Mouse (Mus musculus) monocyte, adult 5-6 weeks (primary cell): Measurements from ENCODE around the gene Plagl2. TPM values are rescaled to one million over a fixed set of nuclear protein-coding genes. Genes with fewer than 3 reads are reported as not detected.

ENCODE experiments used
- ATAC-seq: fragments of 153-309, 156-312 bp; replicated peaks from 2 replicates; pipeline ENCODE4 v1.8.0; 2017; ENCODE audit warnings: mild to moderate bottlenecking; ENCODE audit not compliant: low TSS enrichment, insufficient number of reproducible peaks, severe bottlenecking, poor library complexity, low FRiP score
- total RNA-seq: library from RNA; stranded (forward); fragments of 200-1000, 200-491, 200-594 nt; gene quantifications from 3 replicates; pipeline ENCODE4 v1.2.3, GENCODE M21; 2017

The Plagl2 gene
- total RNA-seq, 1 experiment from 2014 or later, result 11.5 TPM

DNA sequence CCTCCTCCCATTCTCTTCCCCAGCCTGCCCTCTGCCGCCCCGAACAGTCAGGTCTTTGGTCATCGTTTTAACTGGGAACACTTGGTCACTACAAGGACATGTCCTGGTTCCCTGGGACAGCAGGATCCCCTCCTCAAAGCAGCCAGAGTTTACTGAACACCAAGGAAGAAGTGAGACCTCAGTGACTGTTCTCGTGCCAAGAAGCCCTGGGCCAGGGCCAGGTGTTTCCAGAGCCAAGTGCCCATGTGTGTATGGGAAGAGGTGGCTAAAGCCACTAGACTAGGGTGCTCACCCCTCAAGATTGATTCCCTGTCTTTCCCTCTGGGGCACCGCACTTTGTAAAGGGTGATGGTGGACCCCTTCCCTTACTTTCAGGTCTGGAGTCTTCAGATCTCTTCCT lies 31.9 kb downstream of the Plagl2 start:
- ATAC-seq, result no peak

DNA sequence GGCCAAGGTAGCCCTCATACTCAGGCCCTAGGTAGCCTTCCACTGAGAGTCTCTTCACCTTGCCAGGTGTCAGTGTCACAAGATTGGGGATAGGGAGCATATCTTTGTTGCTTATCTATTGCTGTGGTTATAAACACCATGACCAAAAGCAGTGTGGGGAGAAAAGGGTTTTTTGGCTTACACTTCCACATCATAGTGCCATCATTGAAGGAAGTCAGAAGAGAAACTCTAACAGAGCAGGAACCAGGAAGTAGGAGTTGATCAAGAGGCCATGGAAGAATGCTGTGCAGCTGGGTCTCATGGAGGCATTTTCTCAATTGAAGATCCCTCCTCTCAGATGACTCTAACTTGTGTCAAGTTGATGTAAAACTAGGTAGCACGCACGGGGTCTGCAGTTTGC lies 33.1 kb downstream of the Plagl2 start:
- ATAC-seq, result no peak

DNA sequence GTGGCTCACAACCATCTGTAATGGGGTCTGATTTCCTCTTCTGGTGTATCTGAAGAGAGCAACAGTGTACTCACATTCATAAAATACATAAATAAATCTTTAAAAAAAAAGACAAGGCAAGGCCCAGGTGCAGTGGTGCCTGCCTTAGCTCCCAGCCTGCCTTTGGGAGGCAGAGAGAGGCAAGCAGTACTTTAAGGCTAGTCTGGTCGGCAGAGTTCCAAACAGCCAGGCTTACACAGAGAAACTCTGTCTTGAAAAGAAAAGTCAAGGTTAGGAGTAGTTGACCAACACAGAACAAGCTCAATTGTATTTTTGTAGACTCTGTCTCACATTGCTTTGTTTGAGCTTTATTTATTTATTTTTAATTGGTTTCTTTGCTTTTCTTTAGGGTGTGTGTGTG lies 38.5 kb downstream of the Plagl2 start:
- no peak for ATAC-seq

DNA sequence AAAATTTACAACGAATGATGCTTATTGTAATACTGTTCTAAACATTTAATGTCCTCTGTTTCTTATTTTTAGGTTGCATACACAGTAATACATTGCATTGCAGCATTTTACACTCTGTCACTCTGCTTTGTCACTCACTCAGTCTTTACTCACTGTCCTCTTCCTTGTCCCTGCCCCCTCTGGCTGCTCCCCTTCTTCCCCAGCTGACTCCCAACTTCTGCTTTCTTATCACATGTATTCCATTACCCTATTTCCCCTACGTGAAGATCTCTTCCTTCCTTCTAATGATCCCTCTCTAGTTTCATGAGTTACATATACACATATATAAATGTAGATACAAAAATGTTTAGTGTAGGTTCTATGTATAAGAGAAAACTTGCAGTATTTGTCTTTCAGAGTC lies 42.1 kb downstream of the Plagl2 start:
- peak; percentile 57 for ATAC-seq

DNA sequence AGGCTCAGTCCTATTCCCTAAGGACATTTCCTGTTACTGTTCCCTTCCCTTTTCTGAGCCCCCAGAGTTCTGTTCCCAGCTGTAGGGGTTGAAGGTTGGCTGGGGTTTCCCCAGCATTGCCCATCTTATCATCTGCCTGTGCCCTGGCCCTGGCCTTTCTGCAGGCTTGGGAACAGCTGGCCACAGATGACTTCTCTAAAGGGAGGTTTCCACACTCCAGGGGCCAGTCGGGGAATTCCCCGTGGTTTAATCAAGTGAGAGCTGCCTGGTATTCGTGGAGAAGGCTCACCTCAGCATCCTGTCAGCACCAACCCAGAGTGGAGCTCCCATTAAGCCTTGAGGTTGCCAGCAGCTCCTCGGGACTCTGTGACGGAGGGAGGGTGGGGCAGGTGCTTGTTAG lies 42.7 kb downstream of the Plagl2 start:
- peak; percentile 82 for ATAC-seq

DNA sequence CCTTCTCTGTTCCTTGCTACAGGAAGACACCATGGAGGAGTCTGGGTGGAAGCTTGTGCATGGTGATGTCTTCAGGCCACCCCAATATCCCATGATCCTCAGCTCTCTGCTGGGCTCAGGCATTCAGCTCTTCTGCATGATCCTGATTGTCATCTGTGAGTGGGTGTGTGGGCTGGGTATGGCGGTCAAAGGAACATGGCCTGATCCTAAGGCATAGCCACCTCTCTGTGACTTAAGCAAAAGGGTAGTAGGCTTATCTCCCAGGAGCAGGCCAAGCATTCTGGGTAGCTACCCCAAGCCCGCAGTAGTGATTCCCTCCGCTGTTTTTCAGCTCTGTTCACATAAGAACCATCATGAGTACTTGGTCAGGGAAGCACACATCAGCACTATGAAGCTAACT lies 47.0 kb downstream of the Plagl2 start:
- ATAC-seq, result no peak

DNA sequence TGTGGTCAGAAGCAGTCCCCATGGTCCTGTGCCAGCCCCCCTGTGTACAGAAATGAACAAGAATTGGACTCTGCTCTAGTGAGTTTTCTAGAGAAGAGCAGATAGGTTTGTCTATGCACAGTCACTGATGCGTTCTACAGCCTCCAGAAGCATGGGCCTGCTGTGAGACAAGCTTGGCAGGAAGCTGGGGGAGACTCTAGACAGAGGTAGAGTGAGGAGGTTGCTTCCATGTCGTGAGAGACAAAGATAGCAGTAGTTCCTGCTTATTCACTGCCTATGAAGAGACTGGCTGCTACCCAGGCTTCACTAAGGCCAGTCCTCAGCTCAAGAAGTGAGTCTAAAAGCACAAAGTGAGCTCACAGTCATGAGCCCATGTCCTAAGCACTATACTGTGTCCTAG lies 50.0 kb downstream of the Plagl2 start:
- no peak for ATAC-seq

DNA sequence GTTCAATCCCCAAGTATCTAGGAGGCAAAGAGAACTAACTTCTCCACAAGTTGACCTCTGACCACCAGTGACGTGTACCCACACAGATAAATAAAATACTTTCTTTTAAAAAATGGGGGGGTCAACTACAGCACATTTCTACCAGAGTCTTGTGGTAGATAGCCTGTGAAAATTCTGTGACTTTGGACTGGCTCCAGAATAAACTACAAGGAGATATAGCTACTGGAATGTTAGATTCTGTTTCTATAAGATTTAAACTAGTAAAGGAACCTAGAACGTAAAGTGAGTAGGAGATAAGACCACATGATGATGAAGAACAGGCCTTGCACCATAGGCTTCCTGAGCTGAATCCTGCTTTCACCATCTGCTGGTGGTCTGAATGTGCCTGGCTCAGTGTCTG lies 53.4 kb downstream of the Plagl2 start:
- ATAC-seq, result no peak

DNA sequence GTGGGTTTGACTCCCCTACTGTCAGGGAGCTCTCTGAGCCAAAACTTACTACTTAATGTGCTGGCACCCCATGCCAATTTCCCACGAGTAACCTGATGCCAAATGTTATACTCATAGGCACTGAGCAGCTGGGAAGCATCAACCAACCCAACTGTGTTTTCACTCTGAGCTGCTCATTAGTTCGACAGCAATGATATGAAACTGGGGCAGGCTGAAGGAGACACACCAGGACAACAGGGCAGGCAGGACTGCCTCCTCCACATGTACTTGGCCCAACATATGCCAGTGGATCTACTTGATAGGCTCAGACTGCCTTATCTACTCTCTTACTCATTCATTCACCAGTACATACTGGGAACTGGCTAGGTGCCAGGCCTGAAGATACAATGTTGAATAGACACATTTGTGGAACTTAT lies 55.0 kb downstream of the Plagl2 start:
- ATAC-seq, result no peak

DNA sequence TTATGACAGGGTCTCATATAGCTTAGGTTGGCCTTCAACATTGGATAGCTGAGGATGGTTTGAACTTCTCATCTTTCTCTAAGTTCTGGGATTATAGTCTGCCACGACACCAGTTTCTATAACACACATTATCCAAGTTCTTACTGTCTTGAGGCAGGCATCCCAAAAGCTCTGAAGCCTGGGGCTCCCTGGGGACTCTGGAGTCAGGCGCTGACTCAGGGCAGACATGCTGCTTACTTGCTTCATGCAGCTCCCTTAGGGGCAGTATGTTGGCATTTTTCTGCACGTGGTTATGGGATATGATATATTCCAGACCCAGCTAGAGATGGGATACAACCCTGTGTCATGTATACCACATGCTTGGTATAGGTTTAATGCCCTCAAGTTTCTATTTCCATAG lies 61.3 kb downstream of the Plagl2 start:
- ATAC-seq, result no peak

DNA sequence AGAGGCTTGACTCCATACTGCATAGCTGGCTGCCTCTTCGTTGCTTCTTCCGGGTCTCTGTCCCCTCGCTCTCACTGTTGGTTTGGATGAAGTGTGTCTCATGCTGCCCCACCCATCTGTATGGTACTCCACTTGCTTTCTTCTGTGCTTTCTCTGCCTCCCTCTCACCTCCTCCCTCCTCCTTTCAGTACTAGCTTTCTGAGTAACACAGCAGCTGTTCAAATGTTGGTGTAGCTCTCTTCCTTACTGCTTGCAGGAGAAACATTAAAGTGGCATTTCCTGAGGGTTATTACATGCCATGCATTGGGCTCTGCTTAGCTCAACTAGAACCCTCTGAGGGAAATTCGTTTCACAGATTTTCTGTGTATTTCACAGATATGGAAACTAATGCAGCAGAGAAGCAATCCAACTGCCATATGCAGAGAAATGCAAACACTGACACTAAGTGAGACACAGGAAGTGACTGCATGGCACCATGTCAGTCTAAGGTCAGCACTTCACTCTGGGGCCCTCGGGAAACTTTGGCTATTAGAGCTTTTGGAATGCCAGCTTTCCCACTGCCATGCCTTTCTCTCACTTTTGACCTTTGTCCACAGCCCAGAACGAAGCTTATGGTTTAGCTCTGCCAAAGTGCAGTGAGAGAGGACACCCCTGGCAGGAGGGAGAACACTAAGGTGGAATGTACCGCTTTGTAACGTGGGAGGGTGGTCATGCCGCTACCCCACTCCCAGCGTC lies 61.9 kb downstream of the Plagl2 start:
- ATAC-seq, result no peak

Other genes starting within 250 kb of the Plagl2 start
- 38.7 to 88.5 TPM (median 51.6 TPM) in 3 replicates for gene Pdrg1, start 226.0 kb downstream of the Plagl2 start, total RNA-seq
- gene Xkr7, start 209.6 kb downstream of the Plagl2 start, total RNA-seq, result not detected in 3 replicates
- gene Ccm2l, start 175.5 kb downstream of the Plagl2 start, total RNA-seq, result not detected in 3 replicates
- 404 to 550 TPM (median 548 TPM) in 3 replicates for gene Hck, start 133.0 kb downstream of the Plagl2 start, total RNA-seq
- gene Tm9sf4, start 80.1 kb downstream of the Plagl2 start, total RNA-seq, result 97.2 to 110 TPM (median 108 TPM) in 3 replicates
- 4.9 to 10.7 TPM (median 6.8 TPM) in 3 replicates for gene Tspyl3, start 16.0 kb downstream of the Plagl2 start, total RNA-seq
- 20.5 to 26.9 TPM (median 23.2 TPM) in 3 replicates for gene Pofut1, start 107 bp upstream of the Plagl2 start, total RNA-seq
- 27.2 to 38.3 TPM (median 34.8 TPM) in 3 replicates for gene Kif3b, start 50.0 kb upstream of the Plagl2 start, total RNA-seq
- gene Asxl1, start 104.4 kb upstream of the Plagl2 start, total RNA-seq, result 30.4 to 36.5 TPM (median 34.3 TPM) in 3 replicates